Mouse (Mus musculus): Measurements from ENCODE around the gene Vps4b. TPM values are rescaled to one million over a fixed set of nuclear protein-coding genes. Genes with fewer than 3 reads are reported as not detected.
"Not testable (repeated sequence)": the region's sequence is repeated elsewhere in the genome, so short reads cannot be mapped to it uniquely, and the experiment has no call there.

Gene Vps4b
- polyA plus RNA-seq, 1 experiment from 2014 or later: 71.2 TPM

- no peak overlapping the region for H3K4me3 ChIP-seq
- DNase-seq (ENCODE audit: low spot score): no peak
- 94% methylated on average over 4 of the region's 4 CpGs for WGBS
Measured at GRCm38 (mm10) chr1:106740735-106741134, 55.8 kb downstream of the Vps4b start.

DNA sequence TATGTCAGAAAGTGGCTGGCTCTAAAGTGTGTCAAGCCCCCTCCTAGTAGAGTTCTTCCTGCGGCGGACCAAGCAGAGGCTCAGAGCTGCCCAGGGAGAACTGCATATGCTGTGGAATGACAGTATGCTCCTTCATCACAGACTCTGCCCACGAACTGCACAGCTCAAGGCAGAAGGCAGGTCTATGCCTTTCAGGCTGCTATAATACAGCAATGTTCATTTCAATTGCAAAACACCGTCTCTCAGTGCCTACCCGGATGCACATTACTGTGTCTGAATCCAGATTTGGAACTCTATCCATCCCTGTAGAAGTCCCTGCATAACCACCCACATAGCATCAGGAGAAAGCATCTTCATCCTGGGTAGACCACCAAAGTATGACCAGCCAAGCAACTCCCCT is 56.7 kb downstream of the Vps4b start:
- Histone ChIP-seq H3K27me3 (ENCODE audit: low read depth, poor library complexity, severe bottlenecking) (no peaks in the 10 kb centered on the region), H3K36me3 (peaks cover 25% of the 10 kb centered on the region), H3K9me3 (replicated peaks) (no peaks in the 10 kb centered on the region), H3K27ac (no peak overlapping the region), H3K4me1 (peaks cover 6% of the 10 kb centered on the region; the same call in 1 of the 2 replicates), H3K4me3 (no peak overlapping the region)
- WGBS: 96% methylated on average over 5 of the region's 5 CpGs
- no peak for DNase-seq (ENCODE audit: low spot score)

More at GRCm38 (mm10) chr1:106740735-106741134, 55.8 kb downstream of the Vps4b start:
- H3K4me1 ChIP-seq: peaks cover 6% of the 10 kb centered on the region; the same call in 1 of the 2 replicates
- H3K27me3 ChIP-seq (ENCODE audit: low read depth, poor library complexity, severe bottlenecking): no peaks in the 10 kb centered on the region
- H3K27ac ChIP-seq: no peak overlapping the region
- H3K36me3 ChIP-seq: peaks cover 26% of the 10 kb centered on the region
- H3K9me3 ChIP-seq (replicated peaks): no peaks in the 10 kb centered on the region

GRCm38 (mm10) chr1:106738092-106738491 is 58.4 kb downstream of the Vps4b start:
- Histone ChIP-seq H3K4me3 (no peak overlapping the region), H3K36me3 (peaks cover 38% of the 10 kb centered on the region)

GRCm38 (mm10) chr1:106736211-106736610 is 60.3 kb downstream of the Vps4b start:
- no peak for DNase-seq (ENCODE audit: low spot score)
- no peaks in the 10 kb centered on the region for H3K27me3 ChIP-seq (ENCODE audit: low read depth, poor library complexity, severe bottlenecking)
- H3K36me3 ChIP-seq: peaks cover 38% of the 10 kb centered on the region

More at GRCm38 (mm10) chr1:106738092-106738491, 58.4 kb downstream of the Vps4b start:
- Histone ChIP-seq H3K4me1 (no peaks in the 10 kb centered on the region), H3K27ac (no peak overlapping the region), H3K9me3 (replicated peaks) (no peaks in the 10 kb centered on the region), H3K27me3 (ENCODE audit: low read depth, poor library complexity, severe bottlenecking) (no peaks in the 10 kb centered on the region)
- no peak for DNase-seq (ENCODE audit: low spot score)
- WGBS: 86% methylated on average over 3 of the region's 3 CpGs

GRCm38 (mm10) chr1:106735586-106735985 is 60.9 kb downstream of the Vps4b start:
- 74% methylated on average over 2 of the region's 2 CpGs for WGBS
- Histone ChIP-seq H3K27ac (no peak overlapping the region), H3K36me3 (peaks cover 35% of the 10 kb centered on the region), H3K27me3 (ENCODE audit: low read depth, poor library complexity, severe bottlenecking) (no peaks in the 10 kb centered on the region), H3K4me3 (no peak overlapping the region), H3K9me3 (replicated peaks) (no peaks in the 10 kb centered on the region), H3K4me1 (no peaks in the 10 kb centered on the region)
- DNase-seq (ENCODE audit: low spot score): peak; percentile 52

More at GRCm38 (mm10) chr1:106736211-106736610, 60.3 kb downstream of the Vps4b start:
- Histone ChIP-seq H3K9me3 (replicated peaks) (no peaks in the 10 kb centered on the region), H3K4me3 (no peak overlapping the region), H3K27ac (no peak overlapping the region), H3K4me1 (no peaks in the 10 kb centered on the region)
- 96% methylated on average over 8 of the region's 8 CpGs for WGBS

DNA sequence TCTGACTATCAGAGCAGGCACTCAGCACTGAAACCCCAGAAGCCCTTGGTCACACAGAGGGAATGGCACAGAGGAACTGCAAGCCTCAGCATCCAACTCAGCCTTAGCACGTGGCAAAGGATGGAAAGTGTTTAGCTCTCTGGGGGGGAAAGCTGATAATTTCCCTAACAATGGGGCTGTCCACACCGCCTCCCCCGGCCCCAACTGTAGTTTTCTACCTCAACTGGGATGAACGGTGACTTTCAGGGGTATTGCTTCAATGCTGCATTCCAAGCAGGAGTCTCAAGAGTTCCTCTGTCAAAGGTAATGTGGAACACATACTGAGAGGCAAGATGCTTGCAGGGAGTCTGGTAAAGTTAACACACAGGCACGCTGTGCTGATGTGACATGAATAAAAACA is 74.5 kb downstream of the Vps4b start:
- no peaks in the 10 kb centered on the region for H3K36me3 ChIP-seq
- 48% methylated on average over 5 of the region's 5 CpGs for WGBS
- no peak overlapping the region for H3K27ac ChIP-seq
- H3K4me1 ChIP-seq: peaks cover under 1% of the 10 kb centered on the region; the same call in 1 of the 2 replicates
- H3K9me3 ChIP-seq (replicated peaks): no peaks in the 10 kb centered on the region
- H3K27me3 ChIP-seq (ENCODE audit: low read depth, poor library complexity, severe bottlenecking): no peaks in the 10 kb centered on the region
- H3K4me3 ChIP-seq: no peak overlapping the region
- DNase-seq (ENCODE audit: low spot score): no peak

- H3K27ac ChIP-seq; DNase-seq (ENCODE audit: low spot score); H3K36me3 ChIP-seq; H3K9me3 ChIP-seq (replicated peaks); H3K27me3 ChIP-seq (ENCODE audit: low read depth, poor library complexity, severe bottlenecking); H3K4me3 ChIP-seq: not testable (repeated sequence)
- peaks cover 14% of the 10 kb centered on the region for H3K4me1 ChIP-seq
- WGBS: 86% methylated on average over 7 of the region's 7 CpGs
Measured at GRCm38 (mm10) chr1:106717736-106718135, 78.8 kb downstream of the Vps4b start.

- Histone ChIP-seq H3K36me3 (no peaks in the 10 kb centered on the region), H3K27ac (no peak overlapping the region), H3K27me3 (ENCODE audit: low read depth, poor library complexity, severe bottlenecking) (no peaks in the 10 kb centered on the region), H3K4me1 (peaks cover 20% of the 10 kb centered on the region), H3K9me3 (replicated peaks) (no peaks in the 10 kb centered on the region), H3K4me3 (no peak overlapping the region)
- peak; percentile 76 for DNase-seq (ENCODE audit: low spot score)
- WGBS: 45% methylated on average over 7 of the region's 7 CpGs
Measured at GRCm38 (mm10) chr1:106717071-106717601, 79.4 kb downstream of the Vps4b start.

GRCm38 (mm10) chr1:106716141-106716540 is 80.4 kb downstream of the Vps4b start:
- no peaks in the 10 kb centered on the region for H3K9me3 ChIP-seq (replicated peaks)
- no peaks in the 10 kb centered on the region for H3K27me3 ChIP-seq (ENCODE audit: low read depth, poor library complexity, severe bottlenecking)
- no peak overlapping the region for H3K27ac ChIP-seq
- 94% methylated on average over 3 of the region's 3 CpGs for WGBS
- DNase-seq (ENCODE audit: low spot score): no peak
- peaks cover 29% of the 10 kb centered on the region for H3K4me1 ChIP-seq
- H3K4me3 ChIP-seq: no peak overlapping the region
- no peaks in the 10 kb centered on the region for H3K36me3 ChIP-seq

GRCm38 (mm10) chr1:106715111-106716083 is 81.1 kb downstream of the Vps4b start:
- no peak overlapping the region for H3K4me3 ChIP-seq
- DNase-seq (ENCODE audit: low spot score): no peak
- 85% methylated on average over 13 of the region's 13 CpGs for WGBS
- peaks cover 30% of the 10 kb centered on the region for H3K4me1 ChIP-seq
- H3K27me3 ChIP-seq (ENCODE audit: low read depth, poor library complexity, severe bottlenecking): no peaks in the 10 kb centered on the region
- no peaks in the 10 kb centered on the region for H3K9me3 ChIP-seq (replicated peaks)
- H3K36me3 ChIP-seq: no peaks in the 10 kb centered on the region
- peak overlapping the region; percentile 97; the same call in 1 of the 2 replicates for H3K27ac ChIP-seq

- peak overlapping the region; percentile 83 for H3K4me3 ChIP-seq
- peak overlapping the region; percentile 97 for H3K27ac ChIP-seq
- no peaks in the 10 kb centered on the region for H3K9me3 ChIP-seq (replicated peaks)
- no peaks in the 10 kb centered on the region for H3K27me3 ChIP-seq (ENCODE audit: low read depth, poor library complexity, severe bottlenecking)
- DNase-seq (ENCODE audit: low spot score): peak; percentile 67
- no peaks in the 10 kb centered on the region for H3K36me3 ChIP-seq
- peaks cover 30% of the 10 kb centered on the region for H3K4me1 ChIP-seq
- WGBS: 6% methylated on average over 21 of the region's 21 CpGs
Measured at GRCm38 (mm10) chr1:106714530-106714981, 82.0 kb downstream of the Vps4b start.

All from limb, embryonic 10.5 days (tissue).